Mouse (Mus musculus) limb, embryonic 12.5 days (tissue): Measurements from ENCODE around the gene Ccr6. TPM values are rescaled to one million over a fixed set of nuclear protein-coding genes. Genes with fewer than 3 reads are reported as not detected.

Source experiments
- ATAC-seq: fragments of 200-750 bp; cut with Nextera tagmentation; 2 replicates; pipeline ENCODE4 v1.8.0; 2017; ENCODE audit warnings: low read depth, moderate TSS enrichment; ENCODE audit not compliant: insufficient number of reproducible peaks, insufficient read depth, low FRiP score, low TSS enrichment
- H3K27ac ChIP-seq: fragments of 300-500 bp; sonication (generic); 2 replicates; pipeline ENCODE4 v1.5.1; 2016; ENCODE audit warnings: mild to moderate bottlenecking, moderate library complexity
- H3K27me3 ChIP-seq: fragments of 300-500 bp; sonication (generic); 2 replicates; pipeline ENCODE4 v1.6.1; 2016; ENCODE audit warnings: mild to moderate bottlenecking, moderate library complexity
- H3K36me3 ChIP-seq: fragments of 300-500 bp; sonication (generic); 2 replicates; pipeline ENCODE4 v1.6.1; 2016; ENCODE audit warnings: mild to moderate bottlenecking, moderate library complexity
- H3K4me1 ChIP-seq: fragments of 300-500 bp; sonication (generic); replicated peaks from 2 replicates; pipeline ENCODE4 v1.6.1; 2016
- H3K4me2 ChIP-seq: fragments of 300-500 bp; sonication (generic); 2 replicates; pipeline ENCODE4 v1.6.1; 2016; ENCODE audit warnings: mild to moderate bottlenecking, moderate library complexity
- H3K4me3 ChIP-seq: fragments of 300-500 bp; sonication (generic); replicated peaks from 2 replicates; pipeline ENCODE4 v1.5.1; 2016; ENCODE audit warnings: mild to moderate bottlenecking
- H3K9ac ChIP-seq: fragments of 300-500 bp; sonication (generic); replicated peaks from 2 replicates; pipeline ENCODE4 v1.6.1; 2016; ENCODE audit warnings: mild to moderate bottlenecking, moderate library complexity
- H3K9me3 ChIP-seq: fragments of 300-500 bp; sonication (generic); 2 replicates; pipeline ENCODE4 v1.6.1; 2016; ENCODE audit warnings: mild to moderate bottlenecking, moderate library complexity
- WGBS: fragments of 180-500 bp; shearing (Covaris S2); methylation state at CpG from one replicate; pipeline ENCODE4 v1.1.7; 2016; 5-methylcytosine and 5-hydroxymethylcytosine counted together
- polyA plus RNA-seq: library from polyadenylated mRNA; unstranded; fragments of >200 nt; fragmentation: Nextera tagmentation; extraction: Ambion mirVana; gene quantifications from 2 replicates; pipeline ENCODE4 v1.2.1, GENCODE M21; 2016

Ccr6 gene
- polyA plus RNA-seq, 1 experiment from 2014 or later: not detected

DNA sequence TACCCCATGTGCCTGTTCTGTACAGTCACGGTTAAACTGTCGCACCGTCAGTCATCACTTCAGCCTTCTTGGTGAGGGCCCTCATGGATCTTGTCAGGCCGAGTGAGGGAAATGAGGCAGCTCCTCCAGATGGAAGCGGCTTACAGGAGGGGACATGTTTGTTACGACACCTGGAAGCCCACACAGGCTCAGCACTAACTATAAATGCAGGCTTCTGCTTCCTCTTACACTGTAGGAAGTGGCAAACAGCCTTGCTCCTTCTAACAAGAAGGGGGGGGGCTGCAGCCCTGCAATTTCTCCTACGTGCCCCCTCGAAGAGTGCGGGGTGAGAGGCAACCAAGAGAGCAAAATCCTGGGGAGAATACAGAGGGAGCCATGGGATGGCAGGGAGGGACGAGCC lies 25.2 kb upstream of the Ccr6 start:
- ATAC-seq: no peak
- H3K4me1 ChIP-seq: no peaks in the 10 kb centered on the region
- H3K9me3 ChIP-seq: no peaks in the 10 kb centered on the region
- H3K4me3 ChIP-seq: no peak overlapping the region
- H3K27me3 ChIP-seq: no peaks in the 10 kb centered on the region
- no peak overlapping the region for H3K4me2 ChIP-seq
- 76% methylated on average over 10 of the region's 10 CpGs for WGBS
- no peak overlapping the region for H3K27ac ChIP-seq
- H3K36me3 ChIP-seq: no peaks in the 10 kb centered on the region
- H3K9ac ChIP-seq: no peak overlapping the region

GRCm38 (mm10) chr17:8211399-8211798 lies 24.4 kb upstream of the Ccr6 start:
- Histone ChIP-seq H3K9ac (no peak overlapping the region), H3K27ac (no peak overlapping the region), H3K4me1 (no peaks in the 10 kb centered on the region), H3K9me3 (no peaks in the 10 kb centered on the region), H3K4me2 (no peak overlapping the region), H3K4me3 (no peak overlapping the region), H3K27me3 (no peaks in the 10 kb centered on the region), H3K36me3 (no peaks in the 10 kb centered on the region)
- WGBS: 85% methylated on average over 6 of the region's 6 CpGs
- ATAC-seq: no peak

DNA sequence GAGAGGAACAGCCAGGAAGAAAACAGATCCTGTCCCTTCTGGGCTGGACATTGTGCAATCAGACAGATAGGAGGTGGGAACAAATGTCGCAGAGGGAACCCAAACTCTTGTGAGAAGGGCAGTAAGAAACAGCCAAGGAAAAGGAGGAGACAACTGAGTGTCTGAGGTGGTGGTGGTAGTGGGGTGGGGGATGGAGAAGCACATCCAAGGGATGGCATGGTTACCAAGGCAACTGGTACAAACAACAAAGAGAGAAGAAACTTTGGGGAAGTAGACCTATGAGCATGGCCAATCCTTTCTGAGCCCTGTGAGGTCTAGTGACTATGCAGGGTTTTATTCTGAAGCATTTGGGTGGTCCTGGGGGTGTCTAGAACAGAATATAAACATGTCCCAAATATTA lies 21.5 kb upstream of the Ccr6 start:
- Histone ChIP-seq H3K4me2 (no peak overlapping the region), H3K4me3 (no peak overlapping the region), H3K36me3 (no peaks in the 10 kb centered on the region), H3K4me1 (no peaks in the 10 kb centered on the region), H3K9me3 (no peaks in the 10 kb centered on the region), H3K9ac (no peak overlapping the region), H3K27me3 (no peaks in the 10 kb centered on the region), H3K27ac (no peak overlapping the region)
- no peak for ATAC-seq
- WGBS: 91% methylated on average over 1 of the region's 1 CpGs

GRCm38 (mm10) chr17:8215016-8215745 lies 20.7 kb upstream of the Ccr6 start:
- H3K36me3 ChIP-seq: no peaks in the 10 kb centered on the region
- WGBS: 88% methylated on average over 12 of the region's 12 CpGs
- no peaks in the 10 kb centered on the region for H3K9me3 ChIP-seq
- no peak overlapping the region for H3K4me3 ChIP-seq
- H3K4me2 ChIP-seq: no peak overlapping the region
- H3K4me1 ChIP-seq: no peaks in the 10 kb centered on the region
- no peak for ATAC-seq
- H3K27me3 ChIP-seq: no peaks in the 10 kb centered on the region
- no peak overlapping the region for H3K27ac ChIP-seq
- H3K9ac ChIP-seq: no peak overlapping the region

DNA sequence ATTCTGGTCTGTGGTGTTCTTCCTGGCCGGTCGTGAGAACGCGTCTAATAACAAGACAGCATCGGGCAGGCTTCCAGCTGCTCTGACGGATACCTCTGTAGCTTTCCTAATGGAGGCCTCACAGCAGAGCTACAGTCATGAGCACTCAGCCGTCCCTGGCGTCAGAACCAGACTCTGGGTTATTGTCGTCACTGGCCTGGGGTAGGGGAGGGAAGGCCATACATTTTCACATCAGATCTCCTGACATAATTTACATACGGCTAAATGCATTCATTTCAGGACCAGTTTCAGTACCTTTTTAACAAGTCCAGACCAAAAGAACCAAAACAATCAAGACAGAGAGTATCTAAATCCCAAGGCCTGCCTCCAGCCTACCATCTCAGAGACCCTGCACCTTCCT lies 12.6 kb upstream of the Ccr6 start:
- no peaks in the 10 kb centered on the region for H3K36me3 ChIP-seq
- H3K4me1 ChIP-seq: no peaks in the 10 kb centered on the region
- 90% methylated on average over 10 of the region's 10 CpGs for WGBS
- H3K9ac ChIP-seq: no peak overlapping the region
- H3K27me3 ChIP-seq: no peaks in the 10 kb centered on the region
- H3K9me3 ChIP-seq: no peaks in the 10 kb centered on the region
- H3K4me3 ChIP-seq: no peak overlapping the region
- no peak overlapping the region for H3K4me2 ChIP-seq
- H3K27ac ChIP-seq: no peak overlapping the region
- ATAC-seq: no peak

DNA sequence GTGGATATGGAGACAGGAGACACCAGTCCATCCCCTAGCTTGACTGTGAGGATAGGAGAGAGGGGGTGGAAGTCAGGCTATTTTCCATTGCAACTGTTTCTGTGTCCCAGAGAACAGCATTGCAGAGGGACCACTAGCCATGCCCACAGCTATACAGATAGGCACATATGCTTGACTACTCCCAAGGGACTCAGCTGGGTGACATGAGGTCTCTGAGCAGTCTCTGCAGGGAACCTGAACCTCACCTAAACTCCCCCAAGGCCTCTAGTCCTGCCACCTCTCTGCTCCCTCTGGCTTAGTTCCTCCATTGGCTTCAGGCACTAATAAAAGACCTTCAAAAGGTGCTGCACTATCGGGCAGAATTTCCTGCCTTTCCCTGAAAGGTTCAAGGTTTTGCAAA lies 11.8 kb upstream of the Ccr6 start:
- Histone ChIP-seq H3K4me1 (no peaks in the 10 kb centered on the region), H3K9ac (no peak overlapping the region), H3K9me3 (no peaks in the 10 kb centered on the region), H3K27me3 (no peaks in the 10 kb centered on the region), H3K4me3 (no peak overlapping the region), H3K36me3 (no peaks in the 10 kb centered on the region), H3K27ac (no peak overlapping the region), H3K4me2 (no peak overlapping the region)
- WGBS: 72% methylated on average over 1 of the region's 1 CpGs
- no peak for ATAC-seq

- Histone ChIP-seq H3K27me3 (no peaks in the 10 kb centered on the region), H3K9ac (no peak overlapping the region), H3K9me3 (no peaks in the 10 kb centered on the region), H3K4me2 (no peak overlapping the region), H3K4me1 (no peaks in the 10 kb centered on the region), H3K4me3 (no peak overlapping the region), H3K36me3 (no peaks in the 10 kb centered on the region), H3K27ac (no peak overlapping the region)
- ATAC-seq: no peak
- WGBS: 97% methylated on average over 2 of the region's 2 CpGs
These were observed 10.7 kb upstream of the Ccr6 start for GRCm38 (mm10) chr17:8225166-8225565.

DNA sequence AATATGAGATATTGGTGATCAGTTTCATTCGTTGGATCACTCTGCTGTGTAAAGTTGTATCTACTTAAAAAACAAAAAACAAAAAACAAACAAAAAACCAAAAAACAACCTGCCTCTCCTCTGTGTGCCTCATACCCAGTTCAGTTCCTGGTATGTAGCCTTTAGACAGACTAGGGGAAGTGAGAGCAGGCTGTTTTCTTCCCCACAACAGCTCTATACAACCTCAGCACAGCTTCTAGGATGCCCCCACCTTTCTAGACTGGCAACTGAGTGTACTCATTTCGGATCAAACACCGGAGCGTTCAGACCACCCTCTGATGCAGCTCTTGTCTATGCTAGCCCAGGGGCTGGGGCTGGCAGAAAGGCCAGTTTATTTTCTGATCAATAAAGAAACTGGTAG lies 10.1 kb upstream of the Ccr6 start:
- Histone ChIP-seq H3K27ac (no peak overlapping the region), H3K4me2 (no peak overlapping the region), H3K36me3 (no peaks in the 10 kb centered on the region), H3K9ac (no peak overlapping the region), H3K4me1 (no peaks in the 10 kb centered on the region), H3K9me3 (no peaks in the 10 kb centered on the region), H3K27me3 (no peaks in the 10 kb centered on the region), H3K4me3 (no peak overlapping the region)
- ATAC-seq: no peak
- WGBS: 75% methylated on average over 4 of the region's 4 CpGs

GRCm38 (mm10) chr17:8228622-8229021 lies 7.2 kb upstream of the Ccr6 start:
- WGBS: 39% methylated on average over 9 of the region's 9 CpGs
- Histone ChIP-seq H3K36me3 (no peaks in the 10 kb centered on the region), H3K4me1 (no peaks in the 10 kb centered on the region), H3K27me3 (no peaks in the 10 kb centered on the region), H3K4me3 (no peak overlapping the region), H3K4me2 (no peak overlapping the region), H3K9me3 (no peaks in the 10 kb centered on the region), H3K27ac (no peak overlapping the region), H3K9ac (no peak overlapping the region)
- ATAC-seq: no peak

DNA sequence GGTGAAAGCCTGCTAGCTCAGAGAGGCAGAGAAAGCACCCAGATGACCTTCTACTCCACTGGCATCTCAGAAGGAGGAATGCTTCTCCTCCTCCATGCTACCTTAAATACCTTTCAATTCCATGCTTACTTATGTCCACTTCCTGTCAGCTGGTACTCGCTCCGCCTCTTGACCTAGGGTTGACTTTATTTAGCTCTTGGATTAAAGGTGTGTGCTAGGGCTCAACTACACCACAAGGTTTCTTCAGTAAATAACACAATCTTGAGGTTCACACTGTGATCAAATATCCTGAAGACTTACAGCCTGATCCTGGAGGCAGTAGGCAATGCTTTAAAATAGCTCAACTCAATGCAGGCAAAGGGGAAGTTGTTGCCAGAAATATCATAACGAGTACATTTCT lies 6.2 kb upstream of the Ccr6 start:
- H3K27ac ChIP-seq: no peak overlapping the region
- H3K4me3 ChIP-seq: no peak overlapping the region
- ATAC-seq: no peak
- H3K9ac ChIP-seq: no peak overlapping the region
- 84% methylated on average over 3 of the region's 3 CpGs for WGBS
- no peak overlapping the region for H3K4me2 ChIP-seq
- H3K4me1 ChIP-seq: no peaks in the 10 kb centered on the region
- H3K36me3 ChIP-seq: no peaks in the 10 kb centered on the region
- no peaks in the 10 kb centered on the region for H3K27me3 ChIP-seq
- H3K9me3 ChIP-seq: no peaks in the 10 kb centered on the region

GRCm38 (mm10) chr17:8232089-8232488 lies 3.8 kb upstream of the Ccr6 start:
- ATAC-seq: no peak
- no peaks in the 10 kb centered on the region for H3K4me1 ChIP-seq
- WGBS: 76% methylated on average over 5 of the region's 5 CpGs

GRCm38 (mm10) chr17:8233618-8234214 lies 2.1 kb upstream of the Ccr6 start:
- no peaks in the 10 kb centered on the region for H3K4me1 ChIP-seq
- no peak for ATAC-seq

More at GRCm38 (mm10) chr17:8232089-8232488, 3.8 kb upstream of the Ccr6 start:
- Histone ChIP-seq H3K27ac (no peak overlapping the region), H3K9ac (no peak overlapping the region), H3K4me2 (no peak overlapping the region), H3K4me3 (no peak overlapping the region), H3K36me3 (no peaks in the 10 kb centered on the region), H3K27me3 (peaks cover under 1% of the 10 kb centered on the region; the same call in 1 of the 2 replicates), H3K9me3 (no peaks in the 10 kb centered on the region)

More at GRCm38 (mm10) chr17:8233618-8234214, 2.1 kb upstream of the Ccr6 start:
- Histone ChIP-seq H3K27ac (no peak overlapping the region), H3K4me2 (no peak overlapping the region), H3K9ac (no peak overlapping the region), H3K9me3 (no peaks in the 10 kb centered on the region), H3K36me3 (no peaks in the 10 kb centered on the region), H3K27me3 (peaks cover 3% of the 10 kb centered on the region; the same call in 1 of the 2 replicates), H3K4me3 (no peak overlapping the region)
- WGBS: 54% methylated on average over 15 of the region's 15 CpGs
